Mouse (Mus musculus) stomach, postnatal 0 days (tissue): ENCODE data around the gene Ildr2. TPM values are rescaled to one million over a fixed set of nuclear protein-coding genes. Genes with fewer than 3 reads are reported as not detected.
A peak's percentile ranks its signal among the peaks of the same experiment; 100 is the strongest.

Experiments used
- ATAC-seq: fragments of 200-750 bp; cut with Nextera tagmentation; 2 replicates; pipeline ENCODE4 v1.8.0; 2017; ENCODE audit not compliant: low FRiP score, low TSS enrichment
- DNase-seq: peaks from one replicate; pipeline ENCODE4 v3.0.0-alpha.2; 2016; ENCODE audit warnings: low spot score
- H3K27ac ChIP-seq: fragments of 300-500 bp; sonication (generic); replicated peaks from 2 replicates; pipeline ENCODE4 v1.5.1; 2014; ENCODE audit warnings: mild to moderate bottlenecking, control low read depth
- H3K27me3 ChIP-seq: fragments of 300-500 bp; sonication (generic); 2 replicates; pipeline ENCODE4 v1.6.1; 2014; ENCODE audit warnings: low read length; ENCODE audit not compliant: control insufficient read depth, insufficient read depth
- H3K36me3 ChIP-seq: fragments of 300-500 bp; sonication (generic); 2 replicates; pipeline ENCODE4 v1.6.1; 2014; ENCODE audit warnings: low read length, mixed read lengths; ENCODE audit not compliant: control insufficient read depth, insufficient read depth
- H3K4me1 ChIP-seq: fragments of 300-500 bp; sonication (generic); replicated peaks from 2 replicates; pipeline ENCODE4 v1.6.1; 2014; ENCODE audit warnings: antibody characterized with exemption; ENCODE audit not compliant: control insufficient read depth, insufficient read depth
- H3K4me2 ChIP-seq: fragments of 300-500 bp; sonication (generic); replicated peaks from 2 replicates; pipeline ENCODE4 v1.6.1; 2014; ENCODE audit warnings: low read depth, mild to moderate bottlenecking, control low read depth, moderate library complexity
- H3K4me3 ChIP-seq: fragments of 300-500 bp; sonication (generic); 2 replicates; pipeline ENCODE4 v1.5.1; 2014; ENCODE audit warnings: low read depth, low read length, control low read depth
- H3K9ac ChIP-seq: fragments of 300-500 bp; sonication (generic); 2 replicates; pipeline ENCODE4 v1.6.1; 2014; ENCODE audit warnings: mild to moderate bottlenecking, low read length, control low read depth, mixed read lengths
- H3K9me3 ChIP-seq: fragments of 300-500 bp; sonication (generic); 2 replicates; pipeline ENCODE4 v1.6.1; 2016; ENCODE audit warnings: low read length; ENCODE audit not compliant: control insufficient read depth
- CTCF ChIP-seq: IDR thresholded peaks from 2 replicates; pipeline ENCODE4 v1.5.1; 2016; ENCODE audit warnings: antibody characterized with exemption, low read depth, mild to moderate bottlenecking, moderate library complexity
- EP300 ChIP-seq: optimal IDR thresholded peaks from 2 replicates; pipeline ENCODE3; 2016; ENCODE audit warnings: antibody characterized with exemption
- WGBS: fragments of 180-500 bp; shearing (Covaris S2); extraction: QIAGEN DNeasy Blood & Tissue Kit; methylation state at CpG from one replicate; pipeline ENCODE4 v1.1.7; 2014; 5-methylcytosine and 5-hydroxymethylcytosine counted together
- polyA plus RNA-seq: library from polyadenylated mRNA; unstranded; fragments of >200 nt; fragmentation: Nextera tagmentation; extraction: Ambion mirVana; gene quantifications from 2 replicates; pipeline ENCODE4 v1.2.1, GENCODE M21; 2015

The Ildr2 gene
- polyA plus RNA-seq, result 0.50 and 0.64 TPM in 2 replicates

GRCm38 (mm10) chr1:166253898-166254894 lies at the start of gene Ildr2:
TSS of gene Ildr2 (plus strand) at chr1:166254139.
- H3K4me3 ChIP-seq, result peak within 1 kb of the TSS; percentile 43
- no peak for TF ChIP-seq EP300
- TF ChIP-seq CTCF, result peak; percentile 45
- WGBS, result 1% methylated on average over 65 of the region's 72 CpGs
- peaks cover 2% of the 10 kb centered on the region; the same call in 1 of the 2 replicates for H3K27me3 ChIP-seq
- DNase-seq (peak; percentile 48), ATAC-seq (peak; percentile 69)
- 0 out of 2 replicates have a peak, but pooled peaks cover 2% of the 10 kb centered on the region for H3K4me1 ChIP-seq
- H3K27ac ChIP-seq, result no peak within 1 kb of the TSS
- H3K36me3 ChIP-seq, result no peaks in the 10 kb centered on the region
- H3K4me2 ChIP-seq, result peak within 1 kb of the TSS; percentile 88
- H3K9me3 ChIP-seq, result no peaks in the 10 kb centered on the region
- peak within 1 kb of the TSS; percentile 47; the same call in 1 of the 2 replicates for H3K9ac ChIP-seq

GRCm38 (mm10) chr1:166204171-166204570 lies 49.8 kb upstream of the Ildr2 start:
- Histone ChIP-seq H3K27ac (no peak overlapping the region), H3K27me3 (no peaks in the 10 kb centered on the region), H3K9ac (no peak overlapping the region), H3K4me3 (no peak overlapping the region), H3K4me1 (no peaks in the 10 kb centered on the region), H3K36me3 (no peaks in the 10 kb centered on the region), H3K9me3 (no peaks in the 10 kb centered on the region), H3K4me2 (no peak overlapping the region)
- TF ChIP-seq CTCF (no peak), EP300 (no peak)
- ATAC-seq (no peak), DNase-seq (no peak)
- 41% methylated on average over 5 of the region's 5 CpGs for WGBS

DNA sequence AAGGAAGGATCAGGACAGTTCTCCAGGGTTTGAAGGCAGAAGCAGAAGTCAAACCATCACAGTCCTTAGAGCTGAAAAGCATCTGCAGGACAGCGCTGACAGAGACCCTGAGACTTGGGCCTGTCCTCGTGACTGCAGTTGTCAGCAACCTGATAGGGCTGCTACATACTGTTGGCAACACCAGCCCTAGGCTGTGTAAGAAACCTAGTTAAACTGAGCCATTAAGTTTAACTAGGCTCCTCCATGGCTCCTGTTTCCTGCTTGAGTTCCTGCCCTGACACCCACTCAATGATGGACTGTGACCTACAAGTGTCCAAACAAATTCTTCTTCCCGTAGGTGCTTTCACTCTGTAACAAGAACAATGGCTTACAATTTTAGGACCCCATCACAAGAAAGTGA lies 48.8 kb upstream of the Ildr2 start:
- Histone ChIP-seq H3K4me2 (no peak overlapping the region), H3K36me3 (no peaks in the 10 kb centered on the region), H3K9me3 (no peaks in the 10 kb centered on the region), H3K27ac (no peak overlapping the region), H3K9ac (no peak overlapping the region), H3K4me1 (no peaks in the 10 kb centered on the region), H3K4me3 (no peak overlapping the region), H3K27me3 (no peaks in the 10 kb centered on the region)
- 68% methylated on average over 3 of the region's 3 CpGs for WGBS
- TF ChIP-seq CTCF (no peak), EP300 (no peak)
- DNase-seq (no peak), ATAC-seq (no peak)

- DNase-seq (no peak), ATAC-seq (no peak)
- H3K4me1 ChIP-seq, result no peaks in the 10 kb centered on the region
- H3K9ac ChIP-seq, result no peak overlapping the region
- no peaks in the 10 kb centered on the region for H3K27me3 ChIP-seq
- no peak overlapping the region for H3K4me2 ChIP-seq
- H3K36me3 ChIP-seq, result no peaks in the 10 kb centered on the region
- H3K9me3 ChIP-seq, result no peaks in the 10 kb centered on the region
- TF ChIP-seq EP300, result no peak
- no peak for TF ChIP-seq CTCF
- no peak overlapping the region for H3K4me3 ChIP-seq
- H3K27ac ChIP-seq, result no peak overlapping the region
- WGBS, result 81% methylated on average over 6 of the region's 6 CpGs
Measured at GRCm38 (mm10) chr1:166209371-166209770, 44.6 kb upstream of the Ildr2 start.

DNA sequence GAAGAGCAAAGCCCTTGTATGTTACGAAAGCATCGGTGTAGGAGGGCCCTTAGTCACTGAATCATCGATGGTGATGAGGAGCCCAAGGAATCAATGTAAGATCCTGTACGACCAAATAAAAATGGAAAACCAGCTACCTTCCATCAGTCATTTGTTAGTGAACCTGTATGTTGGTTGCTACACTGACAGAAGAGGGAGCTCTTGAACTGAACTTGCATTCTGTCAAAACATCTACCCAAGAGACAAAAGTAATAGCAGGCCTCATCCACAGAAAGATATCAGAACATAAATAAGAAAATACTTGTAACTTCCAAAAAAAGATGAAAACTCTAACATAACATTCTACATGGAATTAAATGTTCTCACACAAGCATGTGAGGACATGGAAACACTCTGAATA lies 39.8 kb upstream of the Ildr2 start:
- 81% methylated on average over 4 of the region's 4 CpGs for WGBS
- no peaks in the 10 kb centered on the region for H3K27me3 ChIP-seq
- DNase-seq (no peak), ATAC-seq (no peak)
- H3K4me2 ChIP-seq, result no peak overlapping the region
- TF ChIP-seq CTCF (peak; percentile 51), EP300 (no peak)
- no peak overlapping the region for H3K9ac ChIP-seq
- H3K4me3 ChIP-seq, result no peak overlapping the region
- H3K27ac ChIP-seq, result no peak overlapping the region
- no peaks in the 10 kb centered on the region for H3K4me1 ChIP-seq
- H3K9me3 ChIP-seq, result no peaks in the 10 kb centered on the region
- no peaks in the 10 kb centered on the region for H3K36me3 ChIP-seq
